Mouse (Mus musculus) left cerebral cortex, postnatal 4 days (tissue): ENCODE results near the gene Cpeb1. TPM values are rescaled to one million over a fixed set of nuclear protein-coding genes. Genes with fewer than 3 reads are reported as not detected.
A peak's percentile ranks its signal among the peaks of the same experiment; 100 is the strongest.
"Not testable (repeated sequence)": the region's sequence is repeated elsewhere in the genome, so short reads cannot be mapped to it uniquely, and the experiment has no call there.

ENCODE experiments used
- DNase-seq: peaks from one replicate; pipeline ENCODE4 v3.0.0-alpha.2; 2022
- intact Hi-C: fragments of 180-260 bp; cut with DNase I; formaldehyde crosslinking; loops from one replicate; pipeline ENCODE4 v1.15.1; 2025
- total RNA-seq, 2 experiments: library from RNA; stranded (reverse); gene quantifications; 2 replicates each; pipeline ENCODE4 v1.2.3; 2021

Cpeb1 gene
- 10 to 100 TPM; 10.0 to 11.6 TPM for total RNA-seq

DNA sequence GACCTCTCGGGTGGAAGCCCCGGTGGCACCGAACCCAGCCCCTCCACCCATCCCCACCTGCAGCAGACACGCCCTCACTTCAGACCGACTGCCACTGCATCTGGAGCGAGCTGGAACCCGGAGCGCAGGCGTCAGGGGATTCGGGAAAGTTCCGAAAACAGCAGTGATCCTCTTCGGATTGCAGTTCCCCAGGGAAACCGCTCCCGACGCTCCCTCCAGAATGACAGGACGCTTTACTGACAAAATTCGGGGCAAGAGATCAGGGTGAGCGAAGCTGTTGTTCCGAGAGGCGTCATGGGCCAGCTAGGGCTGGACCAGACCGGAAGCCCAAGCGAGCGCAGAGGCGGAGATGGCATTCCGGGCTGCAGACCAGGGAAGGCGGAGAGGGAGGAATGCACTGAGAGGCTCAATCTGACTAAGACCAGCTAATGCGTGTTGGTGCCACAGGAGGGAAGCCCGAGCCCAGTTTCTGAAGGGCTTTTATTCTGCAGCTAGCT is at the start of gene Cpeb1:
Gene Cpeb1 (minus strand): TSS at position 311 of the 497 bp plus-strand sequence.
- intact Hi-C loops: no loop called here
- peak; percentile 56 for DNase-seq

DNA sequence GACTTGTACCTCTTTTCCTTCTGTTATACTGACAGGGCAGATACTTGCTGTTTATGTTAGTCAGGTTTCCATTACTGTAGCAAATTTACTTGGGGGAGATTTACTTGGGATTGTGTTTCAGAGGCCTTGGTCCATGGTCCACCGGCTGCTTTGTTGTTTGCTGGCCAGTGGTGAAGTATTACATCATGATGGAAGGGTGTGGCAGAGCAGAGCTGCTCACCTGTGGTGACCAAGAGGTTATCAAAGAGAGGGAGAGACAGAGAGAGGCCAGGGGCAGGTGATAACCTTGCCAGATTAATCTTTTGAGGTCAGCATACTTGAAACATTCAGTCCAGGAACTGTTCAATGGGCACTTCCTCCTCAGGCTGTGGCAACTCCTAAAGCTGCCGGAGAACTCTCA is 45.8 kb upstream of the Cpeb1 start:
- DNase-seq: no peak
- intact Hi-C loops: no loop called here

DNA sequence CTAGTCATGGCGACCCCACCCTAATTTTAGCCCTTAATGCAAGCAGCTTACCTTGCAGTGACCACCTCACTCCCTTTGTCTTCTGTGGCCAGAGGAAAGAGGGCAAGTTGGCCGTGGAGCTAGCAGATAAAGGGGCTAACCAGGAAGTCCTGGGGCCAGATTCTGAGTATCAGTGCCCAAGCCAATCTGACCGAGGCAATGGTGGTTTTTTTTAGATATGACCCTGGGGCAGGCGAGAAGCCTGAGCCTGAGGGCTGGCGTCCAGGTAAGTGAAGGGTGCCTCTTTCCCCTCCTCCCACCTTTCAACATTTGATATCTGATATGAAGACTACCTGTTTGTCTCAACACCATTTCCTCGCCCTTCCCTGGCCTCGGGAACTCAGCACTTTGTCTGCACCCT is 42.9 kb upstream of the Cpeb1 start, which contains the start of gene BC048679:
Gene BC048679 (minus strand): TSS at position 101 of the 400 bp plus-strand sequence.
- DNase-seq: no peak
- intact Hi-C loops: no loop called here

DNA sequence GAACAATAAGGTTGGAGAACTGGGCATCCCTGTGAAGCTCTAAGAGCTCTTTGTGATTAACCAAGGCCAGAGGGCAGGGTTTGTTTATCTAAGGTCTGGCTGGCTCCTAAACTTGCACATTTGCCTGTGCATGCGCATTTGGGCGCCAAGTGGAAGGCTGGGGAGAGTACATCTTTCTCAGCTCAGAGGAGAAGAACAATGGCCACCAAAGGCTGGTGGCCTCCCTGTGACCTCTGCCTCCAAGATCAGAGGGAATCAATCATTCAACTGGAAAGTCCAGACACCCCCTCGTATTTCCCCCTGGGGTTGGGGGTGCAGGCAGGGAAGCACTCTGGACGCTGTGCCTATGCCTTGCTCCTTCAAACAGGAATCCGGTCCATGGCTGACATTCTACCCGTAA is 41.9 kb upstream of the Cpeb1 start:
- intact Hi-C loops: no loop called here
- DNase-seq: no peak

DNA sequence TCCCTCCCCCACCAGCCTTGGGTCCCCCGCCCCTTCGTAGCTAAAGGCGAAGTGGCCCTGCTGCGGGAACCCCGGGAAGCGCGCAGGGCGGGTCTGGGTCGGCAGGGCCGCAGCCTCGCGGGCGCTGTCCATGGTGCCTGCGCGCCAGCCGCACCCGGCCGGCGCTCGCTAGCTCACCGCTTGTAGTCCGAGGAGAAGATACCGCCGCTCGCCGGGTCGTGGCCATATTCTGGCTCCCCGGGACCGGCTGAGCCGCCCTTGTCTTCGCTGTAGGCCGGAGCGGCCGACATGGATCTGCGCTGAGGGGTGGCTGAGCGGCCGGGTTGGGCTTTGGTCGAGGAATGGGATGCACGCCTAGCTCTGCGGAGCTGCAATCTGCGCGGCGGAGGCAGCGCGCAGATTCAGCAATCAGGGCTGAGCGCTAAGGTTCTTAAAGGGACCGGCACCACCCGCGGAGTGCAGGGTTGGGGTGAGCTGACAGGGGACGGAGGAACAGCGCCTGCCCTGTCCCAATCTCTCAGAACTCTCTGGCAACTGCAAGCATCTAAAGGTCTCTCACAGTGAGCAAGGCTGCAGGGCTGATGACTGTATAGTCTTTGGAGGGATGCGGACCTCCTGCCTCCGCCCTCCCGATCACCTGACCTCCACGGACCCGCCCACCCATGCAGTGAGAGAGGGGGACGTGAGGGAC is 38.2 kb upstream of the Cpeb1 start, which contains the start of gene Ap3b2:
Gene Ap3b2 (minus strand): TSS at position 595 of the 691 bp plus-strand sequence.
- peak; percentile 78 for DNase-seq
- intact Hi-C loops: no loop called here

DNA sequence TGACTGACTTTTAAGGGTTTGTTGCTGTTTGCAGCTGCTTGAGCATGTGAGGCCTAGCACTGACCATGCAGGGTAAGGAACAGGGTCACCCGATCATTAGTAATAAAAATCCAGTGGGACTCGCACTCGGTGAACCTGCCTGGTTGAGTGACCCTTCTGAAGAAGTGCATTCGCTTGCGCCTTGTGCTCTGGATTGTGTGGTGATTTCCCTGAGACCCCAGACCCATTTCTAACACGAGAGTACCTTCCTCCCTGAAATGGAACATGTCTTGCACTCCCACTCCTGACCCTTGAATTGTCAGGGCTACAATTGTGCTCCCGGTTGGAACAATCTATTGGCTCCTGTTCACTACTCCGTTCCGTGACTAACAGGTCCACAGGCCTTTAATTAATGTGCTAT is 37.4 kb upstream of the Cpeb1 start:
- intact Hi-C loops: no loop called here
- no peak for DNase-seq

DNA sequence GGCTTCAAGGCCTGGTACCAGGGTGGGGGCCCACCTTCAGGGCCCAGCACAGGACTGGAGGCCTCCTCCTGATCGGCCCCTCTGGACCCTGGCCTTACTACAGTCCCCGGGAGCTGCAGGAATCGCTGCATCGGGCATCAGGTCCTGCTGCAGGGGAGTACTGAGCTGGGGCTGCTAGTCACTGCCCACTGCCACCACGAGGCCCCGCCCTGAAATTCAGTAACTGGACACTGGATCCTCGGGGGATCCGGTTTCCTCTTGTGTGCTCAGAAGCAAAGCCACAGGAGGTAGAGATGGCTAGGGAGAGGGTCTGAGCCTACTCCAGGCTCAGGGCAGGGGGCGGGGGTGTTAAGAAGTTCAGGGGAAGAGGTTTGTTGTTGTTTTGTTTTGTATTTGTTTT is 34.4 kb upstream of the Cpeb1 start:
- no peak for DNase-seq
- intact Hi-C loops: no loop called here

DNA sequence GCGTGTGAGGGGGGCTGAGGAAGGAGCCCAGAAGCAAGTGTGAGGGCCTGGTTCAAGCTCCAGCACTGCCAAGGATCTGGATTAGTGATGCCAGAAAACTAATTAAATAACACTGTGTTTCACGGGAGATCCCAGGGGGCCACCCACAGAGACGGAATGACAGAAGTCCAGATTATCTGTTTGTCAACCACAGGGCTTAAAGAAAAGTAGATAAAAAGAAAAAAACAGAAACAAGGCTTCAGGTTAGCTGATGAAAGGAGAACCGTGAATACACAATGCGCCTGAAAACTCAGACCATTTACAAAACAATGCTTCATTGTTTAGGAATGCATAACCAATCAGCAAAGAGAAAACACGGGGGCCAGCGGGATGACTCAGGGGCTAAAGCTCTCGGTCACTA is 25.5 kb upstream of the Cpeb1 start:
- intact Hi-C loops: no loop called here
- peak; percentile 53 for DNase-seq

DNA sequence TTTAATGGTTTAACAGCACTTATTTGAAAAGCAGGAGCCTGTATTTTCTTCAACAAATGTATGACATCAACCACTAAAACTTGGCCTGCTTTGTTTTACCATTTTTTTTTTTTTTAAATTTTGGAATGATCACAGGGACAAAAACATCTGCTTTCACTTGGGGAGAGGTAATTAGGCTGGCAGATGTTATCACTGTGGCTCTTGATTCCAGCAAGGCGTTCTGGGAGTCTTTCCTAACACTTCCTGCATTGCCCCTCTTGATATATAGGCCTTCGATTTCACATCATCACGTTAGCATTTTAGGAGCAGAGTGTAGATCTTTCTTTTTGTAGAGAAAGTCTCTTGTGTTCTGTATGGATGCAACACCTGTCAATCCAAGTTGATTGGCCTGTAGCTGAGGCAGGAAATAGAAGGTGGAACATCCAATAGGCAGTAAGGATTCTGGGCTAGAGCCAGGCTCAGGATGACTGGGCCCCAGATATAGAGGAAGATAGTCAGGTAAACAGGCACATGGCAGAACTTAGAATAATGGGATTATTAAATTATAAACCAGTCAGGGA is 24.3 kb upstream of the Cpeb1 start:
- DNase-seq: no peak
- intact Hi-C loops: no loop called here

DNA sequence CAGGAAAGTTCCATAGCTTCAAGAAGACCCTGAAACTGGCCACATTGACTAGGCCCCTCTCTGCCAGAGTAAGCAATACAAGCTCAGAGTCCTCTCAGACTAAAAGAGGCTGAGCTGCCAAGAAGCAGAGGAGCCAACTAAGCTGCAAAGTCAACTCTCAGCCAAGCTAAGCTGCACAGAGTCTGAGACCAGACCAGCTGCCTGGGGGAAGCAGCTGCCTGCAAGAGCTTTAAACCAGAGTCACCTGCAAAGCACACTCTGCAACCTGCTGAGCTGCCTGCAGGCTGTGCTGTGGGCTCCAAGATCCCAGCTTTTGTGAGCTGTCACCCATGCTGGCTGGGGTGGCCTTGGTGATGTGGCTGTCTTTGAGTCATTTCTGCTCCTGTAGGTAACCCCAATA is 23.0 kb upstream of the Cpeb1 start:
- intact Hi-C loops: not testable (repeated sequence)
- DNase-seq: peak; percentile 38

DNA sequence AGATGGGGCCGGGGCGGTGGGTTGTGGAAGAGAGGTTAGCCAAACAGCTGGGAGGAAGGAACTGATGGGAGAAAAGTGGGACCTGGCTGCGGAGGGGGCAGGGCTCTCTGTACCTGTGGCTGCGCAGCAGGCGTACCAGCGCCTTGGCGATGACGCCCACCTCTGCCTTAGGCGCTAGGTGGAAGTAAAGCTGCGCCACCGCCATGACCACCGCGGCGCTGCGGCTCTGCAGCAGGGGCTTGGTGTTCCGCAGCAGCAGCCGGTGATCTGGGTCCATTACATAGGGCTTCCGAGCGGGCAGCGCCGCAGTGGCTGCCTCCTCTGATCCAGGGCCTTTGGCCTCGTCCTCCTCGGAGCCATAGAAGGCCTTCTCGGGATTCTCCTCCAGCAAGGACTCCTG is 21.6 kb upstream of the Cpeb1 start:
- intact Hi-C loops: no loop called here
- DNase-seq: no peak

DNA sequence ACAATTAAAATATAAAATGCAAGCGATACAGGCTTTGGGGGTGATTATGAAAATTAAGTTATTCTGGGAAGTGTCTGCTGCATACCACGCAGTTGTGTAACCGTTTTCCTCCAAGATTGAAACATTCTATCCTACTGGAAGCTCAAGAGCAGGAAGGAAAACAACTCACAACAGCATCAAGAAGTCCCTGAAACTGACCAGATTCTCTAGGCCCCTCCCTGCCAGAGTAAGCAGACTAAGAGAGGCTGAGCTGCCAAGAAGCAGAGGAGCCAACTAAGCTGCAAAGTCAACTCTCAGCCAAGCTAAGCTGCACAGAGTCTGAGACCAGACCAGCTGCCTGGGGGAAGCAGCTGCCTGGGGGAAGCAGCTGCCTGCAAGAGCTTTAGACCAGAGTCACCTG is 20.0 kb upstream of the Cpeb1 start:
- peak; percentile 46 for DNase-seq
- intact Hi-C loops: no loop called here

DNA sequence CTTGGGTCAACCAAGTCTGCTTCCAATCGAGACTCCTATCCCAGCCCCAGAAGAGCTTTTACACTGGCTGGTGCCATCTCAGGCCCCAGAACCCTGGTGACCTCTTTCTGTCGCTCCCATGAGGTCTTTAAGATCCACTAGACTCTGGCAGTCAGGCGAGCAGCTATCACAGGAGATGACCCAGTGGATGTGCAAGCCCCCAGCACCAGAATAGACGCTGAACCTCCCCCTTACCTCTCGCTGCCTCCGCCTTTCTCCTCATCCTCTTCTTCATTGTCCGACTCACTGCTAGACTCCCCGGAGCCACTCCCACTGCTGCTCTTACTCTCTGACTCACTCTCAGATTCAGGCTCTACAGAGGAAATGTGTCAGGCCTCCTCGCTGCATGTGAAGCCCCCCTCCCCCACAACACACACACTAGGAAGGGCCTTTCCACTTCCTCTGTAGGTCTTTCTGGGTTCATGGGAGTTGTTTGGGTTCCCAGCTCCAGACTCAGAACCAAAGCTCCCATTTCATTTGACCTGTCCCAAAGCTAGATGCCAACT is 9.7 kb upstream of the Cpeb1 start:
- intact Hi-C loops: loop anchor here (10.0 kb wide), 2 partner anchors 110 to 320 kb away; partner anchors contain the start of genes 3110040N11Rik and Whamm
- DNase-seq: no peak

DNA sequence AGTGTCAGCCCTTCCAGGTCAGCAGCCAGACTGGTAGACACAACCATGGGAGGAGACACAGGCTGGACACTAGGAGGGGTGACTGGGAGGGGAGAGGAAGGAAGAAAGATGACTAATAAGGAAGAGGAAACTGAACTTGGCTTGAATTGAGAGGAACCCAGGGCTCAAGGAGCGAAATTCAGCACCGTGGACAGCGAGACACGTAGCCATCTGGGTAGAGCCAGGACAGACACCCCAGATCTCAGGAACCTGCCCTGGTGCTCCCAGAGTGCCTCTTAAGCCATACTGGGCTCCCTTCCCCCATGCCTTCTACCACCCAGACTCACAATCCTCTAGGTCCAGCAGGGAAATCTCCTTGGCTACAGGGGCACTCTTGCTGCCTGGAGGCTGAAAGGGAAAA is 8.9 kb upstream of the Cpeb1 start:
- no peak for DNase-seq

DNA sequence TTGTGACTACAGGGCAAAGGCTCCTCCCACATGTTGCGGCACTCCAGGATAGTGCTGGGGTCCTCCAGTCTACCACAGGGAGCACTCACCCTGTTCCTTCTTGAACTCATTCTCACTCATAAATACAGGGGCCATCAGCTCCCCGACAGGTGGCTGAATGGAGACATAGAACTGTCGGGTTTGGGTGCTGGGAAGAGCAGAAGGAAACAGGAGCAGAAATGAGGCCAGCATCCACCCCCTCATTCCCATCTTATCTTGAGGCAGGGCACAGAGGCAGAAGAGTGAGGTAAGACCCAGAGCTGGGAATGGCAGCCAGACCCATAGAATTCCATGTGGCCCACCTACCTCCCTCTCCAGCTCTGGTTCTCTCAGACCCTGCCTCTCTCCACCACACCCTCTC is 7.5 kb upstream of the Cpeb1 start:
- intact Hi-C loops: loop anchor here (10.0 kb wide), 2 partner anchors 112 to 322 kb away; partner anchors contain the start of genes 3110040N11Rik and Whamm
- no peak for DNase-seq

More for the DNA sequence above, 8.9 kb upstream of the Cpeb1 start:
- intact Hi-C loops: loop anchor here (10.0 kb wide), 2 partner anchors 111 to 321 kb away; partner anchors contain the start of genes 3110040N11Rik and Whamm

DNA sequence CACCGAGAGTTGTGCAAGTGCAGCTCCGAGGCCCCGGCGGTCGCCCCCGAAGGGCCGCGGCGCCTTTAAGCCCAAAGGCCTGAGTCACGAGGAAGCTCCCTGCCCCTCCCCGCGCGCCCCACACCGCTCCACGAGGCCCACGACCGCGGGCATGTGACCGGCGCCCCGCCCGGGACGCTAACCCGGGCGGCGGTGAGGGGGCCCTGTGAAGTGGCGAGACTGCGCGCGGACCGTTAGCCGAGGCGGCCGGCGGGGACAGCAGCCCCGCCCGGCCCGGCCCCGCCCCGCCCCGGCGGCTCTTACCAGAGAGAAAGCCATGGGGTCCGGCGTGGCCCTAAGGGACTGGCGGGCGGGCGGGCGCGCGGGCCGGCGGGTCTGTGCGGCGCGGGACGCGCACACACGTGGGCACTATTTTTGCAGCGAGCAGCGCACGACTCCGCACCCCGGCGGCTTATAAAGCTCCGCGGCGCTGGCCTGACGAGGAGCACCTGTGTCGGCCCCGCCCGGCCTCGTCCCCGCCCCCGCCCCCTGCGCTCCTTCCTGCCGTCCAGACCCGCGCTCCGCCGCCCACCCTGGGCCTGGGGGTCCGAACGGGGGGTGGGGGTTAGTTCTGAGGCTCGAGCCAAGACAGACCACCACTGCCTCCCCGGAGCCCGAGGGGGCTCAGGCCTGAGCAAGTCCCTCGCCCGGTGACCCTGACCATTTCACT is 780 bp downstream of the Cpeb1 start:
- intact Hi-C loops: no loop called here
- DNase-seq: peak; percentile 43

DNA sequence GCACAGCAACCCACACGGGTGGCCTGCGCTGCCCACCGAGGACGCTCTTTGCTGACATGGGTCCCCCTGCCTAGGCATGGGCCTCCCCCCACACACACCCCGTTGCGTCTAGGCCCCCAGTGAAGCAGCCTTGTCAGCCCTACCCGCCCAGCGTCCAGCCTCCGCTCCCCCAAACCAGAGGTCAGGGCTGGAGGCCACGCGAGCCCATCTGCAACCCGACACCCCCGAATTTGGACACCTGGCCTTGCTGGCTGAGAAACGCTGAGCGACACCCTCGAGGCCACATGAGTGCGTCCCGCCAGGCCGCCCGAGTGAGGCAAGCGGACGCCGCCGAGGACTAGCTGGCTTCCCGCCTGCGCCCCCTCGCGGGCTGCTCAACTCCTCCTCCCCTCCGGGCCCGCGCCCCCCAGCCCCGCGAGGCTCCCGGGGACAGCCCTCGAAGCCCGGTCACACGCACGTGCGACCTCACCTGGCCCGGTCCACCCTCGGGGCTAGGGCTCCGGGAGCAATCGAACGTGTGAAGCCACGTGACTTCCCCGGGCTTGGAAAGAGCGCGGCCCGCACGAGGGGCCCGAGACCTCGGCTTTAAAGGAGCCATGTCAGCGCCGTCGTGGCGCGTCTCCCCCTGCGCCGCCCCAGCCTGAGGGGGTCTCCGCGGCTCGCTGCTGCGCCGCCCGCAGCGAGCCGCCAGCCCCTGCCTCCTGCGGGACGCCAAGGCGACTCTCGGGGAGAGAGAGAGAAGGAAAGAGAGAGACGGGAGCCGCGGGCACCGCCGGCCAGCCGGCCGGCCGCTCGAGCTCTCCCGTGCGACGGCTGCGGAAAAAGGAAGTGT is 1.6 kb downstream of the Cpeb1 start:
- intact Hi-C loops: no loop called here
- DNase-seq: peak; percentile 41

DNA sequence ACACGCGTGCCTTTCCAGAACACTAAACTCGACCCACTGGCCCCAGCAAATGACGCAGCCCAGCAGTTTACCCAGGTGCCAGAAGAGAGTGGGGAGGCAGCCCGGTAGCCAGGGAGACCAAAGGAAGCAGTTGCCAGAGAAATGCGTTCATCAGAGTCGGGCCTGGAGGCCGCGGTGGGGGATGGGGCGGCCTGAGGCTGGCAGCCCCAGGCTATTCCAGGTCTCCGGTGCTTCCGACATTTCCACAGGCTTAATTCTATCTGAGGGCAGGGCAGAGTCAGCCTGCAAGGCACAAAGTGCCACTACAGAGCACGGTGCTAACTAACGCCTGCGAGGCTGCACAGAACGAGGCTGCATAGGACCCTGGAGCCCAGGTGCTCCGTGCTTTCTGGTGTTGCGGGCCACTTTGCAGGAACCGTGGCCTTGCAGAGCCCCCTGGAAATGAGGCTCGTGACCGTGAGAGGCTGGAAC is 2.3 kb downstream of the Cpeb1 start:
- intact Hi-C loops: no loop called here
- no peak for DNase-seq

DNA sequence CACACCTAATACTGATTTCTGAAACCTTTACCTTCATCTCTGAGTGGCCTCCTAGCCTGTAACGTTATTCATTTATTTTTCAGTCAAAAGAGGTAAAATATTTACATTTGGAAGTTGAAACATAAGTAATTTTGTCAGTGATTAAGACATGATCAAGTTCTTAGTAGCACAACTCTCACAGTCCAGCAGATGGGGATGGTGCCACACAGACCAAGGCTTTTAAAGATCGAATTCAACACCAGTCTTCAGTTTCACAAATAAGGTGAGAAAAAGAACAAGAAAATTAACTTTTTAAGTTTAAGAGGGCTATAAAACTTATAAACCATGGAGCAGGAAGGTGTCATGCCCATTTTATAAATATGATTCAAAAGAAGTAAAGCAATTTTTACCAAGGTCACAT is 56.3 kb downstream of the Cpeb1 start:
- intact Hi-C loops: no loop called here
- peak; percentile 7 for DNase-seq

DNA sequence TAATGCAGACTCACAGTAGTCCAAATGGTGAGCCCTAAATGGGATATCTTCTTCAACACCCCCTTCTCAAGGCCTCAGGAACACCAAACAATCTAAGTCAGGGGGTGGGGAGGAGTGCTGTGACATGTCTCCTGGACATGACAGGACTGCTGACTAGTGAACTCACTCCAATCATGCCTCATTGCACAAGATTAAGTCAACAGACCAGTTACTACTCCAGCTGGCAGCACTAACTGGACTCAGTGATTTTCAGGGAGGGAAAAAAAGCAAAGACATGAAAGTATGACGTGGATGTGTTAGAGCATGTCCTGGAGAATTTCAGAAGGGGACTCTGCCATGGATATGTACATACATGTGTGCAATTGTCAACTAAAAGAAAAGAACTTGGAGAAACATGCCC is 75.9 kb downstream of the Cpeb1 start:
- intact Hi-C loops: no loop called here
- DNase-seq: no peak
